Mouse (Mus musculus) left cerebral cortex, postnatal 10 days (tissue): Measurements from ENCODE around the gene Cd302. TPM values are rescaled to one million over a fixed set of nuclear protein-coding genes. Genes with fewer than 3 reads are reported as not detected.

Source experiments
- DNase-seq, 2 experiments: peaks; one replicate each; pipeline ENCODE4 v3.0.0; 2021 to 2022; ENCODE audit warnings: low spot score in 2 of 2, mixed read lengths in 1 of 2; ENCODE audit errors: extremely low spot score in 1 of 2
- intact Hi-C: fragments of 180-260 bp; cut with DNase I; formaldehyde crosslinking; loops from one replicate; pipeline ENCODE4 v1.15.1; 2025
- total RNA-seq, 2 experiments: library from RNA; stranded (reverse); gene quantifications; 2 replicates each; pipeline ENCODE4 v1.2.3; 2021

The Cd302 gene
- total RNA-seq, 2 experiments from 2014 or later, result 11.5 to 13.4 TPM

GRCm38 (mm10) chr2:60205795-60206194 is 78.5 kb downstream of the Cd302 start:
- no peak for DNase-seq
- intact Hi-C loops, result loop anchor here (5.0 to 10.0 kb wide), 3 partner anchors 83 to 451 kb away; no protein-coding TSS in a partner anchor

GRCm38 (mm10) chr2:60204162-60204561 is 80.1 kb downstream of the Cd302 start:
- intact Hi-C loops, result loop anchor here (10.0 kb wide), 2 partner anchors 149 to 449 kb away; no protein-coding TSS in a partner anchor
- DNase-seq, result no peak

- DNase-seq, result no peak
- intact Hi-C loops, result loop anchor here (10.0 kb wide), 2 partner anchors 149 to 449 kb away; no protein-coding TSS in a partner anchor
These were observed 80.6 kb downstream of the Cd302 start for GRCm38 (mm10) chr2:60203733-60204132.

- intact Hi-C loops, result loop anchor here (10.0 kb wide), 2 partner anchors 148 to 448 kb away; no protein-coding TSS in a partner anchor
- no peak for DNase-seq
These were observed 81.3 kb downstream of the Cd302 start for GRCm38 (mm10) chr2:60202900-60203530.

Other genes with a start within 250 kb of the Cd302 start
- gene Baz2b, start 74.6 kb downstream of the Cd302 start, total RNA-seq, result 10 to 100 TPM; 53.0 to 56.7 TPM
- gene March7, start 74.6 kb downstream of the Cd302 start, total RNA-seq, result 10 to 100 TPM; 75.1 to 76.5 TPM
- 1 to 10 TPM; 5.7 to 7.8 TPM for gene Ly75, start 98.8 kb upstream of the Cd302 start, total RNA-seq